Mouse (Mus musculus) left cerebral cortex, postnatal 36 days (tissue): ENCODE results near the gene Kpna7. TPM values are rescaled to one million over a fixed set of nuclear protein-coding genes. Genes with fewer than 3 reads are reported as not detected.
A peak's percentile ranks its signal among the peaks of the same experiment; 100 is the strongest.
"Not testable (repeated sequence)": the region's sequence is repeated elsewhere in the genome, so short reads cannot be mapped to it uniquely, and the experiment has no call there.

ENCODE experiments used
- DNase-seq, 2 experiments: peaks; one replicate each; pipeline ENCODE4 v3.0.0; 2021 to 2022; ENCODE audit warnings: low spot score in 2 of 2, mixed read lengths in 1 of 2
- intact Hi-C: fragments of 180-260 bp; cut with DNase I; formaldehyde crosslinking; loops from one replicate; pipeline ENCODE4 v1.15.1; 2025
- total RNA-seq, 2 experiments: library from RNA; stranded (reverse); gene quantifications; 2 replicates each; pipeline ENCODE4 v1.2.3; 2021

Gene Kpna7
- not detected for total RNA-seq

DNA sequence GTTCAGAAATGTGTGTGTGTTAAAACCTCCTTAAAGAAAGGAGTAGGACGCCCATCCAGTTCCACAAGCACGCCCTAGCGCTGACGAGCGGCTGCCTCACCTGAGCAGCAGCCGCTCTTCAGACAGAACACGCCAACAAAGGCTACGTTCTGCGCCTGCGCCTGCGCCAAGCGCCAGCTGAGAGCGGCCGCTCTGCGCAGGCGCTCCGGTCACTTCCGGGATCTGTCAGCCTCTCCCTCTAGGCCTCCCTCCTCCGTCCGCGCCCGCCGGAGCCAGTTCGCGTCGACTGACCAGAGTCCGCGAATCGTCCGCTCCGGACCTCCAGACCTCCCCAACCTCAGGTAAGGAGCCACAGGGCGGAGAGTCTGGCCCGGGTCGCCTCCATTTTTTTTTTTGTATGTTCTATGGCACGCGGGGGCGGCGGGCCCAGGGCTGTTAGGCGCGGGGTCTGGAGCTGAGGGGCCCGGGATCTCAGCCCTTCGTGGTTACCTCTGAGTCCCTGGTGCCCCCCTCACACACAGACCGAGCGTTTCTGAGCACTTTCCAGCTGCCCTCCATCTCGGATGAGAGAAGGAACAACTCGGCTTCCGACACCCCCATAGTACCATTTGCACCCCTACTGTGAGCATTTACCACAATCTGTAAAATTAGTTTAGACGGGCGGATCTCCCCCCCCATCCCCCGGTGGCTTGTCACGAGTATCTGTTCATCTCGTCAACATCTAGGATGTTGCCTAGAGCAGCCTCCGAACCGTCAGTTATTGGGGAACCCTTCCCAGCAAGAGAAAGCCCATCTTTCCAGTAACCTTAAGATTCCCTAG is at the start of gene Kpna7, which contains the start of gene Arpc1a:
Gene Kpna7, minus strand, starts transcription at position 399 of the 820 bp plus-strand sequence.
Gene Arpc1a, plus strand, starts transcription at position 199 of the 820 bp plus-strand sequence.
- peak; percentile 85 to 90 for DNase-seq
- intact Hi-C loops, result no loop called here

DNA sequence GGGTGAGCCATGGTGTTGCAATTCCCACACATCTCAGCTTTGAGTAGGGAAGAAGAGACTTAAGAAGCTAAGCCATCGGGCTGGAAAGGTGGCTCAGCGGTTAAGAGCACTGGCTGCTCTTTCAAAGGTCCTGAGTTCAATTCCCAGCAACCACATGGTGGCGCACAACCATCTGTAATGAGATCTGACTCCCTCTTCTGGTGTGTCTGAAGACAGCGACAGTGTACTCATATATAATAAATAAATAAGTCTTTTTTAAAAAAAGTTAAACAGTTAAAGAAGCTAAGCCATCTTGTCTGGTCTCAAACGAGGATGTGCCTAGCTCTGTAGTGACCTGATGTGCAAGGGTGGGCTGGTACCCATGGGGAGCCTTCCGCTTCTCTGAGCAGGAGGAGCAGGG is 49.4 kb upstream of the Kpna7 start:
- DNase-seq, intact Hi-C loops: not testable (repeated sequence)

DNA sequence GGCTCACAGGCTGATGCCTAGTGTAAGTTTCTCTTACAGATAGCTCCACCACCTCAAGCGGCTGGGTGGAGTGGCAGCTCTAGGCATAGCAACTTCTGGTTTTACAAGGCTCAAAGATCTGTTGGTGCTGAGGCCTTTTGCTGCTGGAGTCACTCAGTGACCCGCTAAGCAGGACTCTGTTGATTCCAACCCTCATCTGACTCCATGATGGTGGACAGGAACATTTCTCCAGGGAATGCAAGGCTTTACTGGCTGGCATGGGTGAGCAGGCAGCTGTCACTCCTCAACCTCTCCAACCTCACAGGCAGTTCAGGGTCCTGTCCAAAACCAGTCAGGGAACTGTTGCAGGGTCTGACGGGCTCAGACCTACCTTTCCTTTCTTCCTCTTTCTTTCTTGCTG is 47.2 kb upstream of the Kpna7 start:
- DNase-seq, result no peak
- intact Hi-C loops, result no loop called here

DNA sequence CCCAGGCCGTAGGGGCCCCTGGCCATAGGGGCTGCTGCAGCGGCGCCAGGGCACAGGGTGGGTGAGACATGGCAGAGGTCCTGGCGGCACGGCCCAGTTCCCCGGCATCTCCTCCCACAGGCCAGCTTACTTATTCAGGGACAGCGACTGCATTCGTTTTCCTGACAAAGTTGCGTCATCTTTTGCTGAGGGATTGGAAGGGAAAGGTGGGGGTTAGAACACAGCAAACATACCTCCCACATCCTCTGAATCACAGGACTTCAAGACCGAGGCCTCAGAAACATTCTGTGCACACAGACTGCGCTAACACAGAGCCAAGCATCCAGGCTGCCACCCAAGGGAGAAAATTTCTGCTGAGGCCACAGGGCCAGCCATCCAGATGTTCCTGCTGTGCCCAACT is 46.4 kb upstream of the Kpna7 start:
- DNase-seq, result peak; percentile 59 to 72
- intact Hi-C loops, result no loop called here

DNA sequence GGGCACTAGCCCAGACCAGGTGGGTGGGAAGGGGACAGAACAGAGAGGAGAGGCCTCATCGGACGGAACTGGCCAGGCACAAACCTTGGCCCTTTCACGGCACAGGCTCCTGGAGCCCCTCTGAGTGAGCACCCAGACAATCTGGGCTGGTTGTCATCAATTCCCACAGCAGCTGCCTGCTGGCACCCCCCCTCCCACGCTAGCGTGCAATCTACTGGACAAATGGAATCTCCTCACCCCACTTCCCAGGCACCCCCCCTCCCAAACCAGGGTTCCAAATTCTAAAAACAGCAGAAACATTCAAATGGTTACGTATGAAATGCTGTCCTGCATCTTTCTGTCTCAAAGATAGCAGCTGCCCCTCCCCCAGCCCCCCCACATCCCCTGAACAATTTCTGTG is 45.9 kb upstream of the Kpna7 start:
- peak in 1 of 2 experiments; percentile 54 for DNase-seq
- intact Hi-C loops, result not testable (repeated sequence)

DNA sequence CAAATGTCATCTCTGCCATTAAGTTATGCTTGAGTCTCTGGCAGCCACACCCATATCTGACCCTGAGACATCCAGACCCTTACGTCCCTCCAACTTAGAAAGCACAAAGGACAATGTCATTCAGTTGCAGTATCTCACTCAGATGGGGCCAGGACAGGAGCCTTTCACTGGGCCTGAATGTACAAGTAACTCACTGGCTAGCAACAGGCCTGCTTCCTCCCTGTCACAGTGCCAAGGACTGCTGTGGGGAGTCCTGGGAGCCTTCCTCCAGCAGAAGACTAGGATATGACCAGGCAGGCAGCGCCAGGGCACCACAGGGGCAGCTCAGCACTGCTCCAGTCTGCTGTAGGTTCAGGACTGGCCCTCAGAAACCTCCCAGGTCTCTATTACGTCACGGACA is 45.3 kb upstream of the Kpna7 start:
- intact Hi-C loops, result no loop called here
- no peak for DNase-seq

DNA sequence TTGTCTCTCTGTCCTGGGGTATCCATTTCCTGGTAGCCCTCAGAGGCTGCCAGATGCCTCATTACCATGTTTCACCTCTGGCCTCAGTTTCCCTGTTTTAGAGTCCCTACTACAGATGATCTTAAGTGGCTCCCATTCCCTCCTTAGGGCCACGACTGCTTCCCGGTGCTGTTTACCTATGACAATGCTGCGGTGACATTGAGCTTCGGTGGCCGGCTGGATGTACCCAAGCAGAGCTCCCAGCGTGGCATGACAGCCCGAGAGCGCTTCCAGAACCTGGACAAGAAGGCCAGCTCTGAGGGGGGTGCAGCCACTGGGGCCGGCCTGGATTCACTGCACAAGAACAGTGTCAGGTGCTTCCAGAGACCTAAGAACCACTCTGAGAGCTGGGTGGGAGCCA is 42.8 kb upstream of the Kpna7 start:
- intact Hi-C loops, result no loop called here
- DNase-seq, result no peak

DNA sequence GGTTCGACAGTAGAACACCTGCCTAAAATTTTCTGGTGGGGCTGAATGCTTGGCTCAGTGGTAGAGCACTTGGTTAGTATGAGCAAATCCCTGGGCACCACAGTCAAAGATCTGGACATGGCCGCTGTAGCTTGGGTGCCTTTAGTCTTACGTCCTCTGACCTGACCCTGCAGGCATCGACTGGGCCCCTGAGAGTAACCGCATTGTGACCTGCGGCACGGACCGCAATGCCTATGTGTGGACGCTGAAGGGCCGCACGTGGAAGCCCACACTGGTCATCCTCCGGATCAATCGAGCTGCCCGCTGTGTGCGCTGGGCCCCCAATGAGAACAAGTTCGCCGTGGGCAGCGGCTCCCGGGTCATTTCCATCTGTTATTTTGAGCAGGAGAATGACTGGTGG is 39.6 kb upstream of the Kpna7 start:
- DNase-seq, result no peak
- intact Hi-C loops, result no loop called here

DNA sequence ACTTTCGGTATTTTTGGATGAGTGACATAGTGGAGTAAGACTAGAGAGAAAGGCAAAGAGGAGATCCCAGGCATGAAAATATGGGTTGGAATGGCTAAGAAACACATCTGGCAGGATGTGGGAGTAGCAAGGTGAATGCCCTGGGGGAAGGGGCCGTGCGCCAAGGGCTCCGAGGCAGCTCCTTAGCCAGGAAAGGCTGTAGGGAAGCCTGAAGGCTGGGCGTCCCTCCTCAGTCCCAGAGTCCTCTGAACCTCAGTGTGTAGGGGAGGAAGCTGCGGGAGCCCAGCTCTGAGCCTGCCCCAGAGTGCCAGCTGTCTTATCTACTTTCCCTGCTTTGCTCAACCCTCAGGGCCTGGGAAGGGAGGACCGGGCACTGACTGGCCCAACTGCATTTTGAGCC is 37.1 kb upstream of the Kpna7 start:
- intact Hi-C loops, result no loop called here
- no peak for DNase-seq

DNA sequence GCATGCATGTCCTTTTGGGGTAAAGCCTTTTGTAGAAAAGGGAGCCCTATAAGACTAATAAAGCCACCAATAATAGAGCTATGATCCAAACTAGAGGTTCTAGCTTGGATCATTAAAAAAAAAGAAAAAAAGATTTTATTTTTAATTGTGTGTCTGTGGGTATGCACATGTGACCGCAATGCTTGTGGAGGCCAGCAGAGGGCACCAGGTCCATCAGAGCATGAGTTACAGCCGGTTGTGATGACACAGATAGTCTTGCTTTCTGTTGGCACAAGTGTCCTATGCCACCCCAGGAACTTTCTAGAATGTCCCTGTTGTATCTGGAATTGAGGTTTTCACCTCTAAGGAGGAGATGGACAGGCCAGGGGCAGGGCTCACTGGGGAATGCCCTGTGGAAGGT is 35.6 kb upstream of the Kpna7 start:
- intact Hi-C loops, result no loop called here
- DNase-seq, result no peak

DNA sequence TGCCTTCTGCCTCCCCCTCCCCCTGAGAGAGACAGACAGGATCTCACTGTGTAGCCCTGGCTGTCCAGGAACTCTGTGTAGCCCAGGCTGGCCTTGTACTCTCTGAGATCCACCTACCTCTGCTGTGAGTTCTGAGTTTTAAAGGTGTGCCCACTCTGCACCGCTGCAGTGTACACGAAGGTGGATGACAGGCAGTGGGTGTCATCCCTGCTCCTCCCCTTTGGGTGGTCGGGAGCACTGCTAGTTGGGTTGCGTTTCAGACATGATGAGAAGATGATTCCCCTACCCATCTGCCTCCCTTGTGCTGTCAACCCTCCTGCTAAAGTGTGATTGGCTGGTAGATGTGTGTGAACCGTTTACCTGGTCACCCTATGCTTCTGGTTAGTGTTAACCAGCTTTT is 34.6 kb upstream of the Kpna7 start:
- intact Hi-C loops, result no loop called here
- no peak for DNase-seq

DNA sequence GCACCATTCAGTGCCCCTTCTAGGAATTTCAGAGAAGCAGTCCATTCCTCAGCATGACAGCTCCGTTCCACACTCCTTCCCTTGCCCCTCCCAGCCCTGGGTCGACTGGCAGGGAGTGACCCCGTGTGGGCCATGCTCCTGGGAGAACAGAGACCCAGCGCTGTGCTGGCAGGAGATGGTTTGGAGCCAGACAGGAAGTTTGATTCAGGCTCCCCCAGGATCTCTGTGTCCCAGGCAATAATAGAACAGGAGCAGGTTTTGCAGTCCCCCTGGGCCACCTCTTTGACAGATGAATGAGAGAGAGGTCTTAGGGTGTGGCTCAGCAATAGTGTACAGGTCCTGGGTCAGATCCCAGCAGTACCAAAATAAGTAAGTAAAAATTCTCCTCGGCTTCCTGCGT is 34.2 kb upstream of the Kpna7 start:
- DNase-seq, result no peak
- intact Hi-C loops, result no loop called here

DNA sequence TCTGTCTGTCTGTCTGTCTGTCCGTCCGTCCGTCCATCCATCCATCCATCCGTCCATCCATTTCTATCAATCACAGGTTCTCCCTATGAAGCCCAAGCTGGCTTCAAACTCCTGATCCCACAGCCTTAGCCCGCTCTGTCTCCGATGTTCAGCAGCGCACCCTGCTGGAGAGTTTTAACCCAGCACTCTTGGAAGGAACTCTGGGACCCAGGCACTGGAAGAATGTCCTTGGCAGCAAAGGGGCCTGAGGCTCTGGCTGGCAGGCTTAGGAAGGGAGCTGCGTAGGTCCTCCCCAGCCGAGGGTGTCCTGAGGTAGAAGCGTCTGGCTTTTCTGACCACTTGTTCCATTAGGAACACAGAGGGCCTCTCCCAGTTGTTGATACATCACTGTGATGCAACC is 33.1 kb upstream of the Kpna7 start:
- intact Hi-C loops, result no loop called here
- no peak for DNase-seq

DNA sequence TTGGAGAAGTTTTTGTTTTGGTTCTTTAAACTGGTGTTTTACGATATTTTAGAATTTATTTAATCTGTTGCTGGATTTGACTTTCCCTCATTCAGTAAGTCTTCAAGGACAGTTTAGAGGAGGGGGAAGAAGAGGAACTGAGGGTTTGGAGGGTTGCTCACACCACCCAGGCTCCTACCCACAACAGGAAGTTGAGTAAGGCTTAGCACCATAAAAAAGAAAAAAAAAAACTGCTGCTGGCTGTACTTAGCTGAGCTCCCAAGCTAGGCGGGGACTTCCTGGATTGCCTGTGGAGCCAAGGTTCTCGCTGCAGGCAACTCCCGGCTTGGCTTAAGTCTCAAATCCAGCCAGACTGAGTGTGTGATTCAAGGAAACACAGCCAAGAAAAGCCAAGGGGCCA is 32.5 kb upstream of the Kpna7 start:
- DNase-seq, result no peak
- intact Hi-C loops, result no loop called here

DNA sequence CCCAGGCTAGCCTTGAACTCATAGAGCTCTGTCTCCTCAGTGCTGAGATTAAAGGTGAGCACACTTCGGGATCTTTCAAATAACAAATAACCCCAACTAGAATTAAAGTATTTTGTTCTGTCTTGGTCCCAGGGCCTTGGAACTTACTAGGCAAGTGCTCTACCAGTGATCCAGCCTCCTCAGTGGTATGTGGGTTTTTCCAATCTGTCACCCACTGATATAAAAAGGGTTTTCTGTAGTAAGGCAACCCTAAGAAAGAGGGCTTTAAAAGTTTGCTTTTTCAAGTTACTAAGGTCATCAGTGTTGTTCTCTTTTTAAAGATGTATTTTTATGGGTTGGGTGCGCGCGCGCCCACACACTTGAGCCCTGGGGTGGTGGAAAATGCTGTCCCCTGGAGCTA is 31.9 kb upstream of the Kpna7 start:
- intact Hi-C loops, result no loop called here
- DNase-seq, result no peak

DNA sequence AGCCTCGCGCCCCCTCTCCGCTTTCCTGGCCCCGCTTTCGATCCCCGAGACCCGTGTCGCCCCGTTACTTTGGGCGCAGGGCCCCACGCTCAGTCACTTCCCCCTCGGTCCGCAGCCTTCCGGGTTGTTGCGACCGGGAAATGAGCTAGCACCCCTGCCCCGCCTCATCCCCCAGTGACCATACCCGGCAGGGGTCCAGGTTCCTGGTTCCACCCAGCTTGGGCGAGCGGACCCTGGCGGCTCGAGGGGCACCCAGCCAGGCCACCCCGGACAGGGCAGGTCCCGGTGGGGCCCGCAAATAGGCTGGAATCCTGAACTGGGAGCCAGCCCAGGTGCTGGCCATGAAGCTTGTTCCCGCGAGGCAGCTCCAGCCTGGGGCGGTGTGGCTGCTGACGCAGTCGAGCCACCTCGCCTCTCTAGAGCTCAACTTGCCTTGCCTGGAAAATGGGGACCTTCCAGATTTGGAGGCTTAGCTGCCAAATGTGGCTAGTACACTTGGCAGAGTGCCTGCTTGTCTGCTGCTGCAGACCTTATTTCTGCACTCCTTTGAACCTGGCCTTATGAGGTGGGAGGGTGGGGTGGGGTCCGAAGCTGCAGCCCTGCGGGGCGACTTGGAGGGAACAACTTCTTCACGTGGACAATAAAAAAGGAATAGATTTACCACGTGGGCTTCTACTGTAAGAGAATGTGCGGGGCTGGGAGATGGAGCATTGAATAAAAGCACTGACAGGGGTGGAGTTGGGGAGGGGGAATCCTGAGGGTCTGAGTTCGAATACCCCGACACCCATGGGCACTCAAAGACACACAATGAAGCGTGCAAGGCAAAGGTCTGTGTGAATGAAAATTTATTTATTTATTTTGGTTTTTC is 31.0 kb upstream of the Kpna7 start:
- intact Hi-C loops, result no loop called here
- no peak for DNase-seq

DNA sequence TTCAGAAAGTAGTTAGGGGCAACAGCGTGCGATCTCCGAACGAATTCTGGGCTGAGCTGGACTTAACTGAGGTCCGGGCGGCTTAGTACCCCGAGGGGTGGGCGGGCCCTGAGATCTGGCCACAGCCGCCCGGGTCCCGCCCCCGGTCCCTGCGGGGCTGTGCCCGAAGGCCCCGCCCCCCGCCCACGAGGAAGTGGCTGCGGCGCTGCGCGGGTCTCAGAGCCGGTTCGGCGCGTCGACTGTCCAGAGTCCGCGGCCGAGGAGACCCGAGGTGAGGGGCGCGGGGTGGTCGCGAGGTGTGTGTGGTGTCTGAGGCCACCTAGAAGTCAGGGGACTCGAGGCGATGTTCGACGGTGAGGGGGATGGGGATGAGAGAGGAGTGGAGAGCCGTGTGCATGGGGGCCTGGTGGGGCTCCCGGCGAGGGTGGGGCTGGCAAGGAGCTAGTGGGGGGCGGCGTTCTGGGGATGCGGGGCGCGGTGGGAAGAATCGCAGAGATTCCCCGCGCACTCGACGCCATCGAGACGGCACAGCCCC is 30.3 kb upstream of the Kpna7 start, which contains the start of gene Arpc1b:
Gene Arpc1b, plus strand, starts transcription at position 145 of the 535 bp plus-strand sequence.
- DNase-seq, result no peak
- intact Hi-C loops, result no loop called here

DNA sequence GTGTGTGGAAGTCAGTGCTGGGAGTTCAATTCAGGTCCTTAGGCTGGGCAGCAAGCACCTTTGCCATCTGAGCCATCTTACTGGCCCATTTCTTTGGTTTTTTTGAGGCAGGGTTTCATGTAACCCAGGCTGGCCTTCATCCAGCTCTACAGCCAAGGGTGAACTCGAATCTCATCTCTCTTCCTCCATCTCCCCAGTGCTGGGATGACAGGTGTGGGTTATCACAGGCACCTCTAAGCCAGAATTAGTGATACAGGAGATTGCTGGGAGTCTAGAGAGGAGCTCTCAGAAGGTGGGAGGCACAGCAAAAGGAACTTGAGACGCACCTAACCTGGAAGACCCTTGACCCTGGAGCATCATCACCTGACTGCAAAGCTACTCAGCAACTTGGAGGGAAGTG is 29.6 kb upstream of the Kpna7 start:
- intact Hi-C loops, result no loop called here
- DNase-seq, result no peak

DNA sequence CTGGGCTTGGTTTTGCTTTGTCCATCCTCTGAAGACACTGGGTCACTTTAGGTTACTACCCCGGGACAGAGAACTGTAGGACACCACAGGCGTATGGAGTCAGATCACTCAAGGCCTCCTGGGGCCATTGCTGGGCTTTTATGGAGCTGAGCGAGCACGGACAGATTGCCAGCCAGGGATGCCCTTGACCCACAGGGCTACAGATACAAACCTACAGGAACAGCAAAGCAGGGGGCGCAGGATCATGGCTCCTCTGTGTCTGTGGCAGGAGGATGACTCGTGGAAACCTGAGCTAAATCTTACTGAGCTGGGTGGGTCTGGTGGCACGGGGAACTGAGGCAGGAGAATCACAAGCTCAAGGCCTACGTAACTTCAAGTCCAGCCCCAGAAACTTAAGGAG is 28.7 kb upstream of the Kpna7 start:
- DNase-seq, result no peak
- intact Hi-C loops, result no loop called here

DNA sequence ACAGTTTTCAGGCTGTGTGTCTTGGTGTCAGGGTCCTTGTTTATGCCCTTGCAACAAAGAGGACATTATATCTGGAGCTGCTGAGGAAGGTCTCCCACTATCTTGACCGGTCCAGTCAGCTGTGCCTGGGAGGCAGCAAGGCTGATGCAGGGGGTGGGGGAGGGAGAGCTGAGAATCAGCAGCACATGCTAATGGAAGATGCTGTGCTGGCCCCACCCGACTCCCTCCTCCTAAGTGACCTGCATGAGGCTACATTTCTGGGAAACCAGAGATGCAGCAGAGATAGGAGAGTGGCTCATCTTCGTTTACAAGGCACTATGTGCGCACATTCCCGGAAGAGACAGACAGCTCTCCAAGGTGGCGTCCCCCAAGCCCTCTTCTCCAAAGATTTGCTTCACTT is 26.6 kb upstream of the Kpna7 start:
- intact Hi-C loops, result no loop called here
- DNase-seq, result no peak
